Mouse (Mus musculus): Measurements from ENCODE around the gene Nlrp6. TPM values are rescaled to one million over a fixed set of nuclear protein-coding genes. Genes with fewer than 3 reads are reported as not detected.

The Nlrp6 gene
- polyA plus RNA-seq, 1 experiment from 2014 or later = 0.61 TPM

DNA sequence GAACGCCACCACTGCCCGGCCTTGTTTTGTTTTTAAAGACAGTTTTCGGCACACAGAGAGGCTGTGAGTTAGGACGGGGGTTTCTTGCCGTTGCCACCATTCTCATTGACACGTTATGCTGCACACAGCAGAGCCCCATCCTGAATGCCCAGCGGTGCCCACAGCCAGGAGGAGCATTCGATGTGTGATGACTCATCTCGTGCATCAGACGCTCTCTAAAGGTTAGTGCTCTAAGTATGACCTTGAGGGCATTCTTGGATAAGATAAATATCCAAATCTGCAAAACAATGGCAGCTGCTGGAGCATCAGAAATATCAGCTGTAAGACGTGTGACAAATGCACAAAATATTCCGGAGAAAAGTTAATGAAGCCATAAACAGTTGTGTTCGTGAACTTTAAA lies 13.6 kb upstream of the Nlrp6 start:
- Histone ChIP-seq H3K27ac (ENCODE audit: low read depth, low read length) (no peak overlapping the region), H3K4me3 (ENCODE audit: low read length) (no peak overlapping the region), H3K36me3 (ENCODE audit: control insufficient read depth, insufficient read depth, low read length) (no peaks in the 10 kb centered on the region), H3K4me1 (ENCODE audit: control insufficient read depth, insufficient read depth, low read length) (no peaks in the 10 kb centered on the region), H3K9ac (ENCODE audit: low read depth, low read length) (no peak overlapping the region), H3K9me3 (ENCODE audit: control insufficient read depth, low read length) (no peaks in the 10 kb centered on the region), H3K27me3 (ENCODE audit: control insufficient read depth, insufficient read depth, low read length) (no peaks in the 10 kb centered on the region), H3K4me2 (replicated peaks; ENCODE audit: low read depth, low read length) (no peak overlapping the region)
- ATAC-seq (ENCODE audit: low FRiP score, low TSS enrichment) = no peak
- 78% methylated on average over 13 of the region's 13 CpGs for WGBS

GRCm38 (mm10) chr7:140907697-140908096 lies 13.0 kb upstream of the Nlrp6 start:
- 91% methylated on average over 7 of the region's 7 CpGs for WGBS

DNA sequence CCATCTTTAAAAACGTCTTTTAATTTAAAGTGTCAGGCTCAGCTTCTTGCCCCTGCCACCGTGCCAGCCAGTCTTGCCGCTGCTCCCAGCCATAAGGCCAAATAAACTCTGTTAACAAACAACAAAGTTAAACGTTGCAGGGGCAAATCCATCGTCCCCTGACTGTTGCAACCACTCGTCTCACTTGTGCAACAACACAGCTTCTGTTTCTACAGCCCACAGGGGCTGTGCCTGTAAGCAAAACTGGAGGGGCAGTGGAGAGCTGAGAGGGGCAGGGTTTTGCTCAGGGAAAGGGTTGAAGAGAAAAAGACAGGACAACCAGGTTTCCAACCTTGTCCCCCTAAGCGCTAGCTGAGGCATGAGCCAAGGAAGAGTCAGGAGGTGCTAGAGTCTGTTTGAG lies 12.5 kb upstream of the Nlrp6 start:
- Histone ChIP-seq H3K4me3 (ENCODE audit: low read length) (no peak overlapping the region), H3K27me3 (ENCODE audit: control insufficient read depth, insufficient read depth, low read length) (no peaks in the 10 kb centered on the region), H3K4me1 (ENCODE audit: control insufficient read depth, insufficient read depth, low read length) (no peaks in the 10 kb centered on the region), H3K4me2 (replicated peaks; ENCODE audit: low read depth, low read length) (no peak overlapping the region; the same call in 1 of the 2 replicates), H3K9ac (ENCODE audit: low read depth, low read length) (no peak overlapping the region), H3K27ac (ENCODE audit: low read depth, low read length) (no peak overlapping the region), H3K36me3 (ENCODE audit: control insufficient read depth, insufficient read depth, low read length) (no peaks in the 10 kb centered on the region), H3K9me3 (ENCODE audit: control insufficient read depth, low read length) (no peaks in the 10 kb centered on the region)
- ATAC-seq (ENCODE audit: low FRiP score, low TSS enrichment) = 0 out of 2 replicates have a peak, but pooled peaks have one; percentile 6
- WGBS = 53% methylated on average over 7 of the region's 7 CpGs

More at GRCm38 (mm10) chr7:140907697-140908096, 13.0 kb upstream of the Nlrp6 start:
- no peak for ATAC-seq (ENCODE audit: low FRiP score, low TSS enrichment)
- no peaks in the 10 kb centered on the region for H3K27me3 ChIP-seq (ENCODE audit: control insufficient read depth, insufficient read depth, low read length)
- H3K4me1 ChIP-seq (ENCODE audit: control insufficient read depth, insufficient read depth, low read length) = no peaks in the 10 kb centered on the region
- no peak overlapping the region for H3K4me2 ChIP-seq (replicated peaks; ENCODE audit: low read depth, low read length)
- H3K9me3 ChIP-seq (ENCODE audit: control insufficient read depth, low read length) = no peaks in the 10 kb centered on the region
- H3K9ac ChIP-seq (ENCODE audit: low read depth, low read length) = no peak overlapping the region
- H3K4me3 ChIP-seq (ENCODE audit: low read length) = no peak overlapping the region
- H3K27ac ChIP-seq (ENCODE audit: low read depth, low read length) = no peak overlapping the region
- H3K36me3 ChIP-seq (ENCODE audit: control insufficient read depth, insufficient read depth, low read length) = no peaks in the 10 kb centered on the region

DNA sequence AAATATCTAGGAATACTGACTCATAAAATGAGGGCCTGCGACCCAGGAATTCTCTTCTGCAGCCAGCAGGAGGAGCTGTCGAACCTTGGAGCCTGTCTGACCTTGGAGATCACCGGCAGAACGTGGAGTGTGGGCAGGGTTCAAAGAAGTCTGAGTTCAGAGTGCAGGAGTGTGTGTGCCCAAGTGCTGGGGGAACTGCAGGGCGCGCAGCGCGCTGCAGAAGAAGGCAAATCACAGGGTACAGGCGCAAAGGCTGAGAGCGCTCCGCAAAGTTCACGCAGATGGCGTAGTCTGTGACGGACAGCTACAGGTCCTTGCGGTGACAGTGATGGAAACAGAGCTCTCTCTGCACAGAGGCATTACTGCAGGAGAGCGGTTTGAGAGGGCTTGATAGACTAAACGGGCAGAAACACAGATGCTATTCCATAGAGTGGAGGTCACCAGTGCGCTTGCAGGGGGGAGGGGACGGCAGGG lies 12.0 kb upstream of the Nlrp6 start:
- no peak overlapping the region for H3K27ac ChIP-seq (ENCODE audit: low read depth, low read length)
- peak overlapping the region; percentile 32; the same call in 1 of the 2 replicates for H3K9ac ChIP-seq (ENCODE audit: low read depth, low read length)
- 2% methylated on average over 19 of the region's 19 CpGs for WGBS
- H3K36me3 ChIP-seq (ENCODE audit: control insufficient read depth, insufficient read depth, low read length) = no peaks in the 10 kb centered on the region
- H3K4me1 ChIP-seq (ENCODE audit: control insufficient read depth, insufficient read depth, low read length) = no peaks in the 10 kb centered on the region
- peak overlapping the region; percentile 39 for H3K4me3 ChIP-seq (ENCODE audit: low read length)
- peak overlapping the region; percentile 70 for H3K4me2 ChIP-seq (replicated peaks; ENCODE audit: low read depth, low read length)
- H3K27me3 ChIP-seq (ENCODE audit: control insufficient read depth, insufficient read depth, low read length) = no peaks in the 10 kb centered on the region
- no peaks in the 10 kb centered on the region for H3K9me3 ChIP-seq (ENCODE audit: control insufficient read depth, low read length)
- ATAC-seq (ENCODE audit: low FRiP score, low TSS enrichment) = peak; percentile 82

- H3K9me3 ChIP-seq (ENCODE audit: control insufficient read depth, low read length) = no peaks in the 10 kb centered on the region
- no peak overlapping the region for H3K4me2 ChIP-seq (replicated peaks; ENCODE audit: low read depth, low read length)
- no peaks in the 10 kb centered on the region for H3K4me1 ChIP-seq (ENCODE audit: control insufficient read depth, insufficient read depth, low read length)
- no peak overlapping the region for H3K27ac ChIP-seq (ENCODE audit: low read depth, low read length)
- H3K36me3 ChIP-seq (ENCODE audit: control insufficient read depth, insufficient read depth, low read length) = no peaks in the 10 kb centered on the region
- WGBS = 65% methylated on average over 3 of the region's 3 CpGs
- no peaks in the 10 kb centered on the region for H3K27me3 ChIP-seq (ENCODE audit: control insufficient read depth, insufficient read depth, low read length)
- ATAC-seq (ENCODE audit: low FRiP score, low TSS enrichment) = no peak
- no peak overlapping the region for H3K4me3 ChIP-seq (ENCODE audit: low read length)
- H3K9ac ChIP-seq (ENCODE audit: low read depth, low read length) = no peak overlapping the region
Measured at GRCm38 (mm10) chr7:140912293-140912692, 8.4 kb upstream of the Nlrp6 start.

DNA sequence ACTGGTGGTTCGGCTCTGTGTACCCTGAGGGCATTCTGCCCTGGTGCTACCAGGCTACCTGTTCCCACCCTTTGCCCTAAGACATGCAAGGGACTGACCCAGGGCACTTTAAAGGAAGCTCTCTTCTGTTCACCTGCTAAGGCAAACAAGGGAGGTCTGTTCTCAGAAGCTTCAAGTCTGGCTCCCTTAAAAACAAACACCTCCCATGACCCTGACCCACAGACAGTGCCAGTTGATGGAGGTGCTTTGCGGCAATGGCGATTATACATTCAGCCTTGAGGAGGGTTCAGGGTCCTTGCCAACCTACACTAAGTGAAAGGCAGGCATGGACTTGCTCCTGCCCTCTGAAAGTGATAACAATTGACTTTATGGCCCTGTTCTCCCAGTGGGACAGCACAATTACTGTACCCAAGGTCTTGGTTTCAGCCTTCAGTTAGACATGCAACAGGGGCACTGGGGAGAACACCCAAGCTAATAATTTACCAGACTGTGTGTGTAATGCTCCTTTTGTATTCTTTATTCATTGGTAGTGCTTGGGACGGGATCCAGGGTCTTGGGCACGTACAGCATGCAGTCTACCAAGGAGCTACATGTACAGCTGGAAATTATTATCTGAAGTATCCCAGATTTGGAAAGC lies 7.7 kb upstream of the Nlrp6 start:
- Histone ChIP-seq H3K9me3 (ENCODE audit: control insufficient read depth, low read length) (no peaks in the 10 kb centered on the region), H3K36me3 (ENCODE audit: control insufficient read depth, insufficient read depth, low read length) (no peaks in the 10 kb centered on the region), H3K27ac (ENCODE audit: low read depth, low read length) (no peak overlapping the region), H3K27me3 (ENCODE audit: control insufficient read depth, insufficient read depth, low read length) (peaks cover under 1% of the 10 kb centered on the region; the same call in 1 of the 2 replicates), H3K4me1 (ENCODE audit: control insufficient read depth, insufficient read depth, low read length) (no peaks in the 10 kb centered on the region), H3K4me3 (ENCODE audit: low read length) (no peak overlapping the region), H3K9ac (ENCODE audit: low read depth, low read length) (no peak overlapping the region), H3K4me2 (replicated peaks; ENCODE audit: low read depth, low read length) (no peak overlapping the region)
- WGBS = 76% methylated on average over 5 of the region's 5 CpGs
- ATAC-seq (ENCODE audit: low FRiP score, low TSS enrichment) = no peak

DNA sequence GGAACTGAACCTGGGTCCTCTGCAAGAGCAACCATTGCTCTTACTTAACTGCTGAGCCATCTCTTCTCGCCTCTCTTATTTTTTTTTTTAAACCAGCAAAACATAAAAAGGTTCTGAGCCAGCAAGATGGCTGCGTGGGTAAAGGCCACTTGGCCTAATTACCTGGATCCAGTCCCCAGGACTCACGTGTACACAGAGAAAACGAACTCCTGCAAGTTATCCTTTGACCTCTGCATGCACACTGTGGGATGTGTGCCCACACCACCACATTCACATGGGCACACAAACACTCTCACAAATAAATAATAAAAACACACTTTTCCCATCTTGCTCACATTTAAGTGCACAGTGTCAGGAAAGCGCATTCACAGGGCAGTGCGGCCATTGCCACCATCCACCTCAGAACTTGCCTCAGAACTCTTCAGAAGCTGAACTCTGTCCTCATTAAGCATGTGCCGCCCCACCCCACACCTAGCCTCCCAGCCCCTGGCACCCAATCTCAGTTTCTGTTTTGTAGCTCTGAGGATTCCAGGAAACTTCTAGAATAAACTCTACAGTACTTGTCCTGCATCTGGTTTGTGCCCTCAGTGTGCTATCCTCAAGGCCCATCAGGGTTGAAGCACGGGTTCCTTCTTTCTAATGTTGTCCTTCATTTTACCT lies 6.5 kb upstream of the Nlrp6 start:
- Histone ChIP-seq H3K27me3 (ENCODE audit: control insufficient read depth, insufficient read depth, low read length) (peaks cover 4% of the 10 kb centered on the region; the same call in 1 of the 2 replicates), H3K27ac (ENCODE audit: low read depth, low read length) (no peak overlapping the region), H3K9ac (ENCODE audit: low read depth, low read length) (no peak overlapping the region), H3K4me1 (ENCODE audit: control insufficient read depth, insufficient read depth, low read length) (no peaks in the 10 kb centered on the region), H3K4me2 (replicated peaks; ENCODE audit: low read depth, low read length) (no peak overlapping the region), H3K36me3 (ENCODE audit: control insufficient read depth, insufficient read depth, low read length) (no peaks in the 10 kb centered on the region), H3K9me3 (ENCODE audit: control insufficient read depth, low read length) (no peaks in the 10 kb centered on the region), H3K4me3 (ENCODE audit: low read length) (no peak overlapping the region)
- 82% methylated on average over 8 of the region's 8 CpGs for WGBS
- ATAC-seq (ENCODE audit: low FRiP score, low TSS enrichment) = no peak

DNA sequence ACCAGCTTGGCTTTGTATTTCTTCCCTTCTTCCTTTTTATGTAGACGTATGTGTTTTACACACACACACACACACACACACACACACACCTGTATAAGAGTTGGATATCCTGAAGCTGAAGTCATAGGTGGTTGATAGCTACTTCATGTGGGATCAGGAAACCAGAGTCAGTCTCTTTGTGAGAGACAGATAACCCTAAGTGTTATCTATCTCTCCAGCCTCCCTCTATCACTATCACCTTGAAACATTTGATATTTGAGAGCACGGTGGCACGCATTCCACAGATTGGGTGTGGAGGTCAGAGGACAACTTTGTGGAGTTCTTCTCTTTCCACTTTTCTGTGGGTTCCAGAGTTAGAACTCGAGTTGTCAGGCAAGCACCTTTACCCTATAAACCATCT lies 791 bp upstream of the Nlrp6 start:
- 52% methylated on average over 4 of the region's 4 CpGs for WGBS
- Histone ChIP-seq H3K4me3 (ENCODE audit: low read length) (no peak overlapping the region), H3K4me2 (replicated peaks; ENCODE audit: low read depth, low read length) (no peak overlapping the region), H3K36me3 (ENCODE audit: control insufficient read depth, insufficient read depth, low read length) (no peaks in the 10 kb centered on the region), H3K27me3 (ENCODE audit: control insufficient read depth, insufficient read depth, low read length) (peaks cover 49% of the 10 kb centered on the region), H3K4me1 (ENCODE audit: control insufficient read depth, insufficient read depth, low read length) (peaks cover 10% of the 10 kb centered on the region), H3K9me3 (ENCODE audit: control insufficient read depth, low read length) (no peaks in the 10 kb centered on the region), H3K27ac (ENCODE audit: low read depth, low read length) (no peak overlapping the region), H3K9ac (ENCODE audit: low read depth, low read length) (no peak overlapping the region)
- no peak for ATAC-seq (ENCODE audit: low FRiP score, low TSS enrichment)
